Mouse (Mus musculus): ENCODE measurements around the gene Fbxl3. TPM values are rescaled to one million over a fixed set of nuclear protein-coding genes. Genes with fewer than 3 reads are reported as not detected.

Gene Fbxl3
- total and polyA plus RNA-seq, 3 experiments: 14.6 to 28.4 TPM; not detected in 1

DNA sequence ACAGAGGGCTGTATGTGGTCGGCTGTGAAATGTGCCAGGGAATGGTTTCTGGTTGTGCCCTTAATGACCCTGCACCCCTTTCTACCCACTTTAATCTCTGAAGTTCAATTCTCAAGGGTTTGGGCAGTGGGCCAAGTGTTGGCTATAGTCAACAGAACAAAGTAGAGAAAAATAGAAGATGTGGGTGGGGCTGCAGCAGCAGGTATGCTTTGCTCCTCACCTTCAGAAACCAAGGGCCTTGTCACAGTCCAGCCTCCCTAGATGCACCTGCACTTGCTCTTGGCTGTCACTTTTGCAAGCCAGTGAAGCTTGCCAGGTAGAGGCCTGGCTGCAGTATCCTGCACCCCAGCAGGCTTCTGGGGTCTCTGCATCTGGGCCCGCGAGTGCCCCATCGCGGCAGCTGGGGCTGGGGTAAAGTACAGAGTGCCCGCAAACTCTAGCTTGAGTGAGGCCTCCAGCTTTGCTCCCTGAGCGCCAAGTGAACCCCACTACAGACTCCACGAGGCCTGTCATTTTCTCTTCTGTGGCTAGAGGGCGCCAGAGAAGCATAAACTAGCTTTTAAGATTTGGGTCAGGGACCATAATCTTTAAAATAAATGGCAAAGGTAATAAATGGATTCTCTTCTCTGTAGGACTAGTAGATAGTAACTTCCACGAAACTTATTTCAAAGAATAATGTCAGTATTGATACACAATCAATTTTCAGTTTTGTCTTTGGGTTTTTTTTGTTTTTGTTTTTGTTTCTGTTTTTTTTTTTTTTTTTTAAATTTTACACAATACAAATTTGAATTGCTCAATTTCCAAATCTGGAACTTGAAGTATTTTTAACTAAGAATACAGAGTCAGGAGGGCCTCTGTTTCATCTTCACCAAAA is 33.8 kb downstream of the Fbxl3 start:
- no peaks in the 10 kb centered on the region for H3K9me3 ChIP-seq (replicated peaks; ENCODE audit: insufficient read depth, low read length)
- no peak overlapping the region for H3K27ac ChIP-seq (ENCODE audit: control insufficient read depth, low read depth, low read length)
- H3K79me2 ChIP-seq (ENCODE audit: control insufficient read depth, insufficient read depth, low read length, poor library complexity): no peaks in the 10 kb centered on the region; the same call in 1 of the 2 replicates
- peaks cover 0 to 6% of the 10 kb centered on the region in 2 experiments; a peak in 1 of 4 replicates for H3K36me3 ChIP-seq (ENCODE audit: control insufficient read depth in 1 of 2, insufficient read depth in 2 of 2, low read length in 2 of 2)
- H3K27me3 ChIP-seq (ENCODE audit: control insufficient read depth in 1 of 2, insufficient read depth in 2 of 2, low read length in 2 of 2): no peaks in the 10 kb centered on the region
- H3K4me3 ChIP-seq (ENCODE audit: control insufficient read depth in 1 of 2, insufficient read depth in 1 of 2, low read depth in 2 of 2, low read length in 2 of 2): no peak overlapping the region
- DNase-seq (ENCODE audit: low read depth, low spot score): peak; percentile 84
- H3K9ac ChIP-seq (ENCODE audit: control insufficient read depth, low read depth, low read length, poor library complexity, severe bottlenecking): peak overlapping the region; percentile 10
- H3K4me1 ChIP-seq (ENCODE audit: control insufficient read depth in 1 of 2, insufficient read depth in 2 of 2, low read length in 2 of 2): no peaks in the 10 kb centered on the region; a peak in 1 of 4 replicates
- TF ChIP-seq USF1 (IDR thresholded peaks at IDR 0.05; ENCODE audit: low read depth, low read length) (no peak), JUND (IDR thresholded peaks at IDR 0.05; ENCODE audit: low read depth, low read length) (no peak), TAL1 (IDR thresholded peaks at IDR 0.05; ENCODE audit: low read length) (no peak), NELFE (IDR thresholded peaks at IDR 0.05; ENCODE audit: low read depth, low read length) (no peak), MAFK (IDR thresholded peaks at IDR 0.05; ENCODE audit: borderline replicate concordance, low read depth, low read length) (no peak), BHLHE40 (IDR thresholded peaks at IDR 0.05; ENCODE audit: borderline replicate concordance, low read depth, low read length) (no peak), MEF2A (IDR thresholded peaks at IDR 0.05; ENCODE audit: extremely low read depth, insufficient replicate concordance, low read depth, low read length, poor library complexity, severe bottlenecking) (no peak), E2F4 (IDR thresholded peaks at IDR 0.05; ENCODE audit: borderline replicate concordance, low read depth, low read length) (no peak), HCFC1 (IDR thresholded peaks at IDR 0.05; ENCODE audit: low read depth, low read length) (no peak), MYB (IDR thresholded peaks at IDR 0.05; ENCODE audit: low read depth, low read length) (no peak), RAD21 (IDR thresholded peaks at IDR 0.05; ENCODE audit: low read depth, low read length) (peak; percentile 93), CTCF (IDR thresholded peaks at IDR 0.05 in 2 of 3, conservative IDR thresholded peaks at IDR 0.05 in 1 of 3; ENCODE audit: control insufficient read depth in 1 of 3, insufficient read depth in 1 of 3, low read depth in 2 of 3, low read length in 3 of 3, poor library complexity in 1 of 3, severe bottlenecking in 1 of 3) (peak; percentile 68 to 94 (median 72)), CHD1 (IDR thresholded peaks at IDR 0.05; ENCODE audit: low read depth, low read length) (no peak), POLR2AphosphoS2 (IDR thresholded peaks at IDR 0.05; ENCODE audit: low read length) (no peak), GABPA (IDR thresholded peaks at IDR 0.05; ENCODE audit: low read depth, low read length) (no peak), GATA1 (IDR thresholded peaks at IDR 0.05; ENCODE audit: low read depth, low read length) (no peak), EP300 (IDR thresholded peaks at IDR 0.05; ENCODE audit: low read depth in 1 of 2, low read length in 2 of 2) (no peak), ZMIZ1 (IDR thresholded peaks at IDR 0.05; ENCODE audit: low read depth, low read length) (no peak), RCOR1 (IDR thresholded peaks at IDR 0.05; ENCODE audit: low read depth, low read length) (no peak), USF2 (IDR thresholded peaks at IDR 0.05; ENCODE audit: borderline replicate concordance in 1 of 2, insufficient read depth in 1 of 2, low read depth in 1 of 2, low read length in 2 of 2) (no peak), TCF12 (IDR thresholded peaks at IDR 0.05; ENCODE audit: low read depth, low read length) (no peak), ELF1 (IDR thresholded peaks at IDR 0.05; ENCODE audit: low read depth, low read length) (no peak), KAT2A (conservative IDR thresholded peaks at IDR 0.05; ENCODE audit: low read depth, low read length) (no peak), POLR2AphosphoS5 (IDR thresholded peaks at IDR 0.05; ENCODE audit: borderline replicate concordance, low read depth, low read length) (no peak), MYC (IDR thresholded peaks at IDR 0.05; ENCODE audit: low read depth, low read length) (peak; percentile 74; the same call in 1 of the 2 replicates), MAZ (IDR thresholded peaks at IDR 0.05; ENCODE audit: low read depth, low read length) (no peak), ZKSCAN1 (IDR thresholded peaks at IDR 0.05; ENCODE audit: low read depth, low read length) (no peak), MXI1 (IDR thresholded peaks at IDR 0.05; ENCODE audit: low read depth, low read length) (peak; percentile 34; the same call in 1 of the 2 replicates), ZC3H11A (IDR thresholded peaks at IDR 0.05; ENCODE audit: low read depth, low read length) (peak; percentile 89), CHD2 (IDR thresholded peaks at IDR 0.05; ENCODE audit: low read length) (no peak), ZNF384 (IDR thresholded peaks at IDR 0.05; ENCODE audit: low read depth, low read length) (peak; percentile 59; the same call in 1 of the 2 replicates), ETS1 (IDR thresholded peaks at IDR 0.05; ENCODE audit: low read depth, low read length) (no peak), SMC3 (IDR thresholded peaks at IDR 0.05; ENCODE audit: low read depth, low read length) (peak; percentile 86), UBTF (IDR thresholded peaks at IDR 0.05; ENCODE audit: borderline replicate concordance, insufficient read depth, low read depth, low read length) (no peak), TBP (IDR thresholded peaks at IDR 0.05; ENCODE audit: low read depth, low read length) (no peak), MAX (IDR thresholded peaks at IDR 0.05; ENCODE audit: low read length) (no peak)
